Mouse (Mus musculus) limb, embryonic 14.5 days (tissue): ENCODE data around the gene Hist1h2bc. TPM values are rescaled to one million over a fixed set of nuclear protein-coding genes. Genes with fewer than 3 reads are reported as not detected.
A peak's percentile ranks its signal among the peaks of the same experiment; 100 is the strongest.

Experiments used
- ATAC-seq: fragments of 200-750 bp; cut with Nextera tagmentation; 2 replicates; pipeline ENCODE4 v1.8.0; 2017; ENCODE audit warnings: low read depth, moderate number of reproducible peaks, moderate TSS enrichment; ENCODE audit not compliant: low FRiP score
- DNase-seq: peaks from one replicate; pipeline ENCODE4 v3.0.0-alpha.2; 2015; ENCODE audit warnings: low spot score
- H3K27ac ChIP-seq: fragments of 300-500 bp; sonication (generic); replicated peaks from 2 replicates; pipeline ENCODE4 v1.5.1; 2014; ENCODE audit warnings: low read depth, mild to moderate bottlenecking, low read length, moderate library complexity, mixed read lengths
- H3K27me3 ChIP-seq: fragments of 300-500 bp; sonication (generic); 2 replicates; pipeline ENCODE4 v1.6.1; 2014; ENCODE audit warnings: low read length, mixed read lengths; ENCODE audit not compliant: control insufficient read depth, insufficient read depth
- H3K36me3 ChIP-seq: fragments of 300-500 bp; sonication (generic); 2 replicates; pipeline ENCODE4 v1.6.1; 2014; ENCODE audit warnings: mild to moderate bottlenecking, low read length, moderate library complexity, mixed read lengths; ENCODE audit not compliant: control insufficient read depth, insufficient read depth
- H3K4me1 ChIP-seq: fragments of 300-500 bp; sonication (generic); 2 replicates; pipeline ENCODE4 v1.6.1; 2014; ENCODE audit warnings: antibody characterized with exemption, low read length, mixed read lengths; ENCODE audit not compliant: control insufficient read depth, insufficient read depth
- H3K4me2 ChIP-seq: fragments of 300-500 bp; sonication (generic); replicated peaks from 2 replicates; pipeline ENCODE4 v1.6.1; 2014; ENCODE audit warnings: low read depth, mild to moderate bottlenecking, low read length, moderate library complexity; ENCODE audit not compliant: severe bottlenecking
- H3K4me3 ChIP-seq: fragments of 300-500 bp; sonication (generic); replicated peaks from 2 replicates; pipeline ENCODE4 v1.5.1; 2014; ENCODE audit warnings: low read length
- H3K9ac ChIP-seq: fragments of 300-500 bp; sonication (generic); 2 replicates; pipeline ENCODE4 v1.6.1; 2014; ENCODE audit warnings: mild to moderate bottlenecking, low read depth, low read length, moderate library complexity; ENCODE audit not compliant: severe bottlenecking
- H3K9me3 ChIP-seq: fragments of 300-500 bp; sonication (generic); 2 replicates; pipeline ENCODE4 v1.6.1; 2016; ENCODE audit warnings: low read length; ENCODE audit not compliant: control insufficient read depth
- POLR2A ChIP-seq: fragments of 200-500 bp; IDR thresholded peaks from 2 replicates; pipeline ENCODE4 v1.8.0; 2012; ENCODE audit warnings: inconsistent platforms, mild to moderate bottlenecking, moderate library complexity, borderline replicate concordance; ENCODE audit not compliant: insufficient read depth, insufficient read length; ENCODE audit errors: extremely low read depth
- WGBS: fragments of 180-500 bp; shearing (Covaris S2); extraction: QIAGEN DNeasy Blood & Tissue Kit; methylation state at CpG from one replicate; pipeline ENCODE4 v1.1.7; 2014; 5-methylcytosine and 5-hydroxymethylcytosine counted together
- polyA plus RNA-seq, 2 experiments: library from polyadenylated mRNA; depleted of rRNA in 1 of 2; stranded (reverse) in 1 of 2; unstranded in 1 of 2; fragments of >200 nt; fragmentation: Nextera tagmentation in 1 of 2; extraction: Ambion mirVana in 1 of 2; gene quantifications; 2 replicates each; pipeline versions ENCODE4 v1.2.1 to v1.2.3; 2012 to 2014

The Hist1h2bc gene
- polyA plus RNA-seq, 2 experiments, result 44.4 to 48.2 TPM

DNA sequence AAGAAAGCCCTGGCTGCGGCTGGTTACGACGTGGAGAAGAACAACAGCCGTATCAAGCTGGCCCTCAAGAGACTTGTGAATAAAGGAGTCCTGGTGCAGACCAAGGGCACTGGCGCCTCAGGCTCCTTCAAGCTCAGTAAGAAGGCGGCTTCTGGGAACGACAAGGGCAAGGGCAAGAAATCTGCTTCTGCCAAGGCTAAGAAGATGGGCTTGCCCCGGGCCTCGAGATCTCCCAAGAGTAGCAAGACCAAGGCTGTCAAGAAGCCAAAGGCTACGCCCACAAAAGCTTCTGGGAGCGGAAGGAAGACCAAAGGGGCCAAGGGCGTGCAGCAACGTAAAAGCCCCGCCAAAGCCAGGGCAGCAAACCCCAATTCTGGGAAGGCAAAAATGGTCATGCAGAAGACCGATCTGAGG lies 12.1 kb downstream of the Hist1h2bc start:
- Histone ChIP-seq H3K36me3 (no peaks in the 10 kb centered on the region), H3K4me2 (peak overlapping the region; percentile 1), H3K9me3 (no peaks in the 10 kb centered on the region), H3K4me3 (no peak overlapping the region), H3K9ac (no peak overlapping the region), H3K27ac (no peak overlapping the region), H3K4me1 (peaks cover 8% of the 10 kb centered on the region; the same call in 1 of the 2 replicates), H3K27me3 (no peaks in the 10 kb centered on the region)
- no peak for TF ChIP-seq POLR2A
- ATAC-seq, result no peak
- no peak for DNase-seq
- WGBS, result 58% methylated on average over 15 of the region's 15 CpGs

DNA sequence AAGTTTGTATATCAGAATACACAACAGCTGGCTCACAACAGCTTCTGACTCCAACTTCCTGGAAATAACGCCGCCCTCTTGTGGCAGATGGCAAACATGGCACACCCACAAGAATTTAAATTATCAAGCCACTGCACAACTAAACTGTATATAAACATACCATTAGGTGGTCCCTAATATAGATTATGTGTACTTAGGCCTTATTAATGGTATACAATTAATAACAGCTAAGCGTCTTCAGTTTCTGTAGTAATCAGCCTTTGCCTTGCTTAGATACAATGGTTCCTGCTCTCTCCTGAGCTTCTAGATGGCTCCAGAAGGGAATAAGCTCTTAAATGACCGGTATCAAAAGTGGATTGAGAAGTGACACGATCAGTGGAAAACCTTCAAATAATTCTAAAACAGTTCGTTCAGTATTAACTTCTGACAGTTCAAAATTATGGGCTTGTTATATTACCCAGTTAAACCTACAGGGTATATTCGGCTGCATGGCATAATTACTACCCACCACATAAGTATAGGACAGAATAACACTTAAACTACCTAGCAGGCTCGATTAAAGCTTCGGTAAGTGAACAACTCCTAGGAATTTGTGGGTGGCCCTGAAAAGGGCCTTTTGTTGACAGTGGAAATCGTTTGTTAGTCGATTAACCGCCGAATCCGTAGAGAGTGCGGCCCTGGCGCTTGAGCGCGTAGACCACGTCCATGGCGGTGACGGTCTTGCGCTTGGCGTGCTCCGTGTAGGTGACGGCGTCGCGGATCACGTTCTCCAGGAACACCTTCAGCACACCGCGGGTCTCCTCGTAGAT lies 13.7 kb downstream of the Hist1h2bc start:
- Histone ChIP-seq H3K9me3 (no peaks in the 10 kb centered on the region), H3K4me1 (peaks cover 8% of the 10 kb centered on the region; the same call in 1 of the 2 replicates), H3K4me2 (peak overlapping the region; percentile 76), H3K9ac (peak overlapping the region; percentile 53), H3K27ac (peak overlapping the region; percentile 85), H3K27me3 (no peaks in the 10 kb centered on the region), H3K4me3 (peak overlapping the region; percentile 43), H3K36me3 (no peaks in the 10 kb centered on the region)
- DNase-seq (peak; percentile 72), ATAC-seq (peak; percentile 70)
- TF ChIP-seq POLR2A, result no peak
- WGBS, result under 1% methylated on average over 21 of the region's 32 CpGs

DNA sequence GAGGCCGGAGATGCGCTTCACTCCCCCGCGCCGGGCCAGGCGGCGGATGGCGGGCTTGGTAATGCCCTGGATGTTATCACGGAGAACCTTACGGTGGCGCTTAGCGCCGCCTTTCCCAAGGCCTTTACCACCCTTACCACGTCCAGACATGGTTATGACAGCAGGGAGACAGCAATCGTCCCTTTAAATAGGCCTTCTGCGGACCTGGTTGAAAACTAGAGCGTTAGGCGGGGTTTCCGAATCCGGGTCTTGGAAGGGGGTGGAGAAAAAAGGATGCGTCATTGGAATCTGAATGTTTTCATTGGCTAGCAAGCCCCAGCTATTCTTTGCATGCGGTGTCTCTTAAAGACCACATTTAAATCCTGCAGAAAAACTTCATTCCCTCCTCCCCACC lies 14.3 kb downstream of the Hist1h2bc start, which contains the start of gene Hist1h4c:
Hist1h4c (minus strand) TSS at position 155 of the 394 bp plus-strand sequence.
- peak; percentile 99; the same call in 1 of the 2 replicates for TF ChIP-seq POLR2A
- DNase-seq, result peak; percentile 99
- H3K27ac ChIP-seq, result peak within 1 kb of the TSS; percentile 85
- ATAC-seq, result peak; percentile 93
- no peaks in the 10 kb centered on the region for H3K36me3 ChIP-seq
- no peaks in the 10 kb centered on the region for H3K27me3 ChIP-seq
- WGBS, result under 1% methylated on average over 14 of the region's 22 CpGs
- no peaks in the 10 kb centered on the region for H3K9me3 ChIP-seq
- peak within 1 kb of the TSS; percentile 76 for H3K4me2 ChIP-seq
- peak within 1 kb of the TSS; percentile 53 for H3K9ac ChIP-seq
- peaks cover 8% of the 10 kb centered on the region; the same call in 1 of the 2 replicates for H3K4me1 ChIP-seq
- H3K4me3 ChIP-seq, result peak within 1 kb of the TSS; percentile 43

DNA sequence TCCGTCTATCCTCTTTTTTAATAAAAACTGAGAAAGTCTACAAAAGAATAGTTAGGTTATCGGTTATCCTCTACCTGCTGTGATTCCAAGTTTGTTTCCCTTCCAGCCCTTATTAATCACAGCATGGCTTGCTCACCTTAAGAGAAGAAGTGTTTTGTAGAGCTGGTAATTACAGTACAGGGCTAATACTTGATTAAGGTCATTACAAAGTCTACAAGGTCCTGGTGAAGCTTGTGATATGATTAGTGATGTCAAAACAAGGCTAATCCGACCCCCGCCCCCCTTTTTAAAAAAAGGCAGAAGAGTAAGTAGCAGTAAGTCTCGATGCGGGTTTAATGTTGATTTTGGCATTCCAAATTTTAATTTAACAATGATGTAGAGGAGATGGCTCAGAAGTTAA lies 15.0 kb downstream of the Hist1h2bc start:
- H3K4me3 ChIP-seq, result no peak overlapping the region
- DNase-seq, result no peak
- ATAC-seq, result no peak

DNA sequence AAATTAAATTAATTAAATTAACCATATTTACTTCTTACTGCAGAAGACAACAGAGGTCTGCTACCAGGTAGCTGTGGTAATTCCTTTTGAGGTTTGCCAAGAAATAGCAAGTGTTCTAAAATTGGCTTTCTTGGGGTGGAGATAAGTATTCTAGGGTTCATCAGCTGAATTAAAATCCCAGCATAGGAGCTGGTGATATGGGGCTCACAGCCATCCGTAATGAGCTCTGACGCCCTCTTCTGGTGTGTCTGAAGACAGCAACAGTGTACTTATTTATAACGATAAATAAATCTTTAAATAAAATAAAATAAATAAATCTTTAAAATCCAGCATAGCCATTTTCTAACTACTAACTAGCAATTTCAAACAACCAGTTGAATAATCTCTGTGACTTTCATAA lies 15.8 kb downstream of the Hist1h2bc start:
- Histone ChIP-seq H3K9ac (no peak overlapping the region), H3K4me2 (no peak overlapping the region), H3K27me3 (no peaks in the 10 kb centered on the region), H3K36me3 (no peaks in the 10 kb centered on the region), H3K27ac (no peak overlapping the region), H3K4me1 (peaks cover 8% of the 10 kb centered on the region; the same call in 1 of the 2 replicates), H3K9me3 (no peaks in the 10 kb centered on the region), H3K4me3 (no peak overlapping the region)
- no peak for TF ChIP-seq POLR2A
- DNase-seq (no peak), ATAC-seq (no peak)
- 67% methylated on average over 3 of the region's 3 CpGs for WGBS

More for the DNA sequence above, 15.0 kb downstream of the Hist1h2bc start:
- 62% methylated on average over 6 of the region's 6 CpGs for whole genome bisulfite sequencing
- Histone ChIP-seq H3K27ac (peak overlapping the region; percentile 39), H3K9me3 (no peaks in the 10 kb centered on the region), H3K36me3 (no peaks in the 10 kb centered on the region), H3K27me3 (no peaks in the 10 kb centered on the region), H3K4me1 (peaks cover 8% of the 10 kb centered on the region; the same call in 1 of the 2 replicates), H3K9ac (no peak overlapping the region), H3K4me2 (peak overlapping the region; percentile 76)
- no peak for TF ChIP-seq POLR2A
